10 mouse cellular contexts compared by ENCODE assay signal in the genomic region with DNA sequence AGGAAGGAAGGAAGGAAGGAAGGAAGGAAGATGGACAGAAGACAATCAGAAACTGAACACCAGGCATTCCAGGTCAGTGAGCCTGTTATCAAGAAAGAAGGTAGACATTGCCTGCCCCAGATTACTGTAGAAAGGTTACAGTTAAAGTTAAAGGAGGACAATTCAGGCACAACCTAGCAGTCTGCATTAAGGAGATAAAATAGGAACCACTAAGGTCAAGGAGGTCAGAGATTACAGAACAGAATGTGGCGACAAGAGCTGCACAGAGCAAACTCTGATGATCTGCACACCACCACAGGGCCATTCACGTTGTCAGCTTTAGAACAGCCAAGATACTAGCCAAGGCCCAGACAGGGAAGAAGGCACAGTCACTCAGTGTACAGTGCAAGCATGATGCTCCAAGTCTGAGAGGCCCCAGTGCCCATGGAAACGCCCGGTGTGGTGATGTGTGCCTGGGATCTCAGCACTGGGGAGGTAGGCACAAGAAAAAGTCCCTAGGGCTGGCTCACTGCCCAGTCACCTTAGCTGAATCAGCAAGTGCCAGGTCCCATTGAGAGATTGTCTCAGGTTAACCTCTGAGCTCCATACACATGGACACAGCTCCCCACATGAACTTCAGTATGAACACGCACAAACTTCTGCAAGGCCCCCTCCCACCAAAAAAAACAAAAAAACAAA. TPM values are rescaled to one million over a fixed set of nuclear protein-coding genes. Genes with fewer than 3 reads are reported as not detected.
DNase-seq lines count a peak whose midpoint lies in the region; ATAC-seq and TF ChIP-seq lines count a peak whose summit lies in the region.
"Had no signal": no experiment of that assay in that cellular context is flagged by ENCODE, and none has a peak within 500 bp of the region (broad histone marks: within the 10 kb centered on the region; RNA-seq: fewer than 3 reads in every experiment).

No protein-coding gene starts in this region.

- intact Hi-C loops in heart, postnatal 10 days (cut with DNase I) = no loop called here

- no peak for TF ChIP-seq RAD21 in MEL (IDR thresholded peaks at IDR 0.05; ENCODE audit: low read depth, low read length)

- H3K9ac ChIP-seq in heart, embryonic 14.5 days (ENCODE audit: low read length) = no peak overlapping the region
- H3K9ac ChIP-seq in MEL (ENCODE audit: control insufficient read depth, low read depth, low read length, poor library complexity, severe bottlenecking) = no peak overlapping the region
- H3K9ac ChIP-seq in embryonic facial prominence, embryonic 14.5 days (ENCODE audit: low read depth, low read length) = no peak overlapping the region
- no peak overlapping the region for H3K9ac ChIP-seq in liver, embryonic 15.5 days

- no peak overlapping the region for H3K4me2 ChIP-seq in heart, embryonic 14.5 days (ENCODE audit: low read length)
- H3K4me2 ChIP-seq in embryonic facial prominence, embryonic 14.5 days (ENCODE audit: low read depth, low read length) = no peak overlapping the region
- H3K4me2 ChIP-seq in liver, embryonic 15.5 days = no peak overlapping the region

- no peak for DNase-seq in heart, postnatal 10 days
- peak; percentile 71 for DNase-seq in MEL (ENCODE audit: low read depth, low spot score)
- DNase-seq in embryonic facial prominence, embryonic 14.5 days (ENCODE audit: low spot score) = peak; percentile 19
- no peak for DNase-seq in embryo, embryonic 10 days (ENCODE audit: low spot score)
- no peak for DNase-seq in urinary bladder, postnatal 36 days (ENCODE audit: low spot score in 2 of 2)
- DNase-seq: embryo, embryonic 11 days had no signal

- H3K4me3 ChIP-seq in heart, embryonic 14.5 days (ENCODE audit: control insufficient read depth in 1 of 2, insufficient read depth in 1 of 2, low read depth in 1 of 2, low read length in 2 of 2) = no peak overlapping the region
- no peak overlapping the region for H3K4me3 ChIP-seq in MEL (ENCODE audit: control insufficient read depth in 1 of 2, insufficient read depth in 1 of 2, low read depth in 2 of 2, low read length in 2 of 2)
- H3K4me3 ChIP-seq in embryonic facial prominence, embryonic 14.5 days (ENCODE audit: low read depth, low read length) = no peak overlapping the region
- no peak overlapping the region for H3K4me3 ChIP-seq in liver, embryonic 15.5 days (replicated peaks)

- no peak overlapping the region for H3K27ac ChIP-seq in heart, embryonic 14.5 days (replicated peaks in 1 of 2; ENCODE audit: control insufficient read depth in 1 of 2, insufficient read depth in 1 of 2, low read depth in 2 of 2, low read length in 2 of 2)
- H3K27ac ChIP-seq in MEL (ENCODE audit: control insufficient read depth, low read depth, low read length) = no peak overlapping the region
- H3K27ac ChIP-seq in embryonic facial prominence, embryonic 14.5 days (replicated peaks; ENCODE audit: low read depth, low read length) = no peak overlapping the region
- no peak overlapping the region for H3K27ac ChIP-seq in liver, embryonic 15.5 days (replicated peaks)

- H3K36me3 ChIP-seq in heart, embryonic 14.5 days (ENCODE audit: control insufficient read depth, insufficient read depth, low read length) = peaks cover 50% of the 10 kb centered on the region
- peaks cover 5% of the 10 kb centered on the region in 2 experiments; a peak in 3 of 4 replicates for H3K36me3 ChIP-seq in MEL (ENCODE audit: control insufficient read depth in 1 of 2, insufficient read depth in 2 of 2, low read length in 2 of 2)
- peaks cover 45% of the 10 kb centered on the region for H3K36me3 ChIP-seq in embryonic facial prominence, embryonic 14.5 days (ENCODE audit: control insufficient read depth, insufficient read depth, low read length)
- H3K36me3 ChIP-seq in liver, embryonic 15.5 days (replicated peaks) = peaks cover 29% of the 10 kb centered on the region

- H3K79me2 ChIP-seq in MEL (ENCODE audit: control insufficient read depth, insufficient read depth, low read length, poor library complexity) = no peaks in the 10 kb centered on the region

- H3K27me3 ChIP-seq in heart, embryonic 14.5 days (ENCODE audit: control insufficient read depth, insufficient read depth, low read length) = no peaks in the 10 kb centered on the region
- H3K27me3 ChIP-seq in MEL (ENCODE audit: control insufficient read depth in 1 of 2, insufficient read depth in 2 of 2, low read length in 2 of 2) = no peaks in the 10 kb centered on the region
- no peaks in the 10 kb centered on the region for H3K27me3 ChIP-seq in embryonic facial prominence, embryonic 14.5 days (replicated peaks; ENCODE audit: control insufficient read depth, insufficient read depth, low read length)
- H3K27me3 ChIP-seq in liver, embryonic 15.5 days = no peaks in the 10 kb centered on the region
- H3K27me3 ChIP-seq: CH12.LX had no signal

- ATAC-seq in heart, embryonic 14.5 days (ENCODE audit: insufficient number of reproducible peaks, insufficient read depth, low FRiP score, low read depth) = peak; percentile 39; the same call in 1 of the 2 replicates
- ATAC-seq in embryonic facial prominence, embryonic 14.5 days (ENCODE audit: low read depth) = peak; percentile 71; the same call in 1 of the 2 replicates
- peak; percentile 90 for ATAC-seq in liver, embryonic 15.5 days (ENCODE audit: insufficient read depth)
- ATAC-seq: lung, postnatal 0 days had no signal

- no peaks in the 10 kb centered on the region for H3K9me3 ChIP-seq in heart, embryonic 14.5 days (ENCODE audit: control insufficient read depth, low read length)
- H3K9me3 ChIP-seq in MEL (replicated peaks; ENCODE audit: insufficient read depth, low read length) = no peaks in the 10 kb centered on the region
- H3K9me3 ChIP-seq in embryonic facial prominence, embryonic 14.5 days (ENCODE audit: control insufficient read depth, low read length) = no peaks in the 10 kb centered on the region
- H3K9me3 ChIP-seq in liver, embryonic 15.5 days (replicated peaks) = no peaks in the 10 kb centered on the region

- H3K4me1 ChIP-seq in heart, embryonic 14.5 days (ENCODE audit: control insufficient read depth in 2 of 2, insufficient read depth in 2 of 2, low read length in 2 of 2) = no peaks in the 10 kb centered on the region
- H3K4me1 ChIP-seq in MEL (ENCODE audit: control insufficient read depth in 1 of 2, insufficient read depth in 2 of 2, low read length in 2 of 2) = peaks cover 8 to 11% of the 10 kb centered on the region in 2 experiments; a peak in 3 of 4 replicates
- H3K4me1 ChIP-seq in embryonic facial prominence, embryonic 14.5 days (ENCODE audit: control insufficient read depth, insufficient read depth, low read length) = no peaks in the 10 kb centered on the region
- peaks cover 12% of the 10 kb centered on the region for H3K4me1 ChIP-seq in liver, embryonic 15.5 days (replicated peaks)

- no peak for TF ChIP-seq POLR2A in MEL (IDR thresholded peaks at IDR 0.05; ENCODE audit: control insufficient read depth in 1 of 2, insufficient read depth in 1 of 2, low read depth in 1 of 2, low read length in 2 of 2, poor library complexity in 1 of 2)

- TF ChIP-seq EP300 in MEL (IDR thresholded peaks at IDR 0.05; ENCODE audit: low read depth in 1 of 2, low read length in 2 of 2) = peak; percentile 91 to 93

- no peak for TF ChIP-seq CTCF in MEL (IDR thresholded peaks at IDR 0.05 in 2 of 3, conservative IDR thresholded peaks at IDR 0.05 in 1 of 3; ENCODE audit: control insufficient read depth in 1 of 3, insufficient read depth in 1 of 3, low read depth in 2 of 3, low read length in 3 of 3, poor library complexity in 1 of 3, severe bottlenecking in 1 of 3)

- 52% methylated on average over 5 of the region's 5 CpGs for WGBS in heart, embryonic 14.5 days
- WGBS in embryonic facial prominence, embryonic 14.5 days = 92% methylated on average over 5 of the region's 5 CpGs
- WGBS in liver, embryonic 15.5 days (ENCODE audit: insufficient replicate concordance) = 50% methylated on average over 5 of the region's 5 CpGs

TF ChIP-seq in MEL, 35 proteins besides CTCF, POLR2A, EP300 and RAD21:
- TF ChIP-seq MEF2A (IDR thresholded peaks at IDR 0.05; ENCODE audit: extremely low read depth, insufficient replicate concordance, low read depth, low read length, poor library complexity, severe bottlenecking) = no peak
- peak; percentile 78 for TF ChIP-seq MYB (IDR thresholded peaks at IDR 0.05; ENCODE audit: low read depth, low read length)
- peak; percentile 91 for TF ChIP-seq GATA1 (IDR thresholded peaks at IDR 0.05; ENCODE audit: low read depth, low read length)
- no peak; the same call in 1 of the 2 replicates for TF ChIP-seq MAX (IDR thresholded peaks at IDR 0.05; ENCODE audit: low read length)
- peak; percentile 57; the same call in 1 of the 2 replicates for TF ChIP-seq ETS1 (IDR thresholded peaks at IDR 0.05; ENCODE audit: low read depth, low read length)
- peak; percentile 38; the same call in 1 of the 2 replicates for TF ChIP-seq MXI1 (IDR thresholded peaks at IDR 0.05; ENCODE audit: low read depth, low read length)
- peak; percentile 92 for TF ChIP-seq TAL1 (IDR thresholded peaks at IDR 0.05; ENCODE audit: low read length)
- no peak for TF ChIP-seq USF2 (IDR thresholded peaks at IDR 0.05; ENCODE audit: borderline replicate concordance in 1 of 2, insufficient read depth in 1 of 2, low read depth in 1 of 2, low read length in 2 of 2)
- peak; percentile 91 for TF ChIP-seq TCF12 (IDR thresholded peaks at IDR 0.05; ENCODE audit: low read depth, low read length)
- no peak for TF ChIP-seq POLR2AphosphoS5 (IDR thresholded peaks at IDR 0.05; ENCODE audit: borderline replicate concordance, low read depth, low read length)
- peak; percentile 83; the same call in 1 of the 2 replicates for TF ChIP-seq RCOR1 (IDR thresholded peaks at IDR 0.05; ENCODE audit: low read depth, low read length)
- TF ChIP-seq BHLHE40 (IDR thresholded peaks at IDR 0.05; ENCODE audit: borderline replicate concordance, low read depth, low read length) = 0 out of 2 replicates have a peak, but pooled peaks have one; percentile 24
- no peak for TF ChIP-seq ZNF384 (IDR thresholded peaks at IDR 0.05; ENCODE audit: low read depth, low read length)
- TF ChIP-seq MYC (IDR thresholded peaks at IDR 0.05; ENCODE audit: low read depth, low read length) = no peak
- no peak for TF ChIP-seq HCFC1 (IDR thresholded peaks at IDR 0.05; ENCODE audit: low read depth, low read length)
- no peak for TF ChIP-seq NELFE (IDR thresholded peaks at IDR 0.05; ENCODE audit: low read depth, low read length)

RNA-seq across cellular contexts. Expression of gene Srek1, which starts 38.9 kb away (rescaled TPM):
- polyA plus RNA-seq in heart, embryonic 14.5 days (2014; fragmentation: Nextera tagmentation; extraction: Ambion mirVana) = 60.1 and 62.6 TPM in 2 replicates
- 10 to 100 TPM; 34.1 to 34.2 TPM for total RNA-seq in heart, postnatal 10 days (2021)
- total RNA-seq in MEL (2012; rRNA removed) = 31.0 and 31.4 TPM in 2 replicates
- polyA plus RNA-seq in MEL (2012; ENCODE audit: insufficient read depth in 1 of 2, insufficient read length in 2 of 2, low read depth in 1 of 2, low replicate concordance in 2 of 2, missing spikeins in 1 of 2) = 10 to 100 TPM in 1 of 2 experiments, not detected in 1; 68.5 TPM
- 76.0 and 79.5 TPM in 2 replicates for polyA plus RNA-seq in embryonic facial prominence, embryonic 14.5 days (2014; fragmentation: Nextera tagmentation; extraction: Ambion mirVana)
- polyA plus RNA-seq in liver, embryonic 15.5 days (2015; fragmentation: Nextera tagmentation; extraction: Ambion mirVana) = 16.4 and 18.2 TPM in 2 replicates

Comparison
In these comparisons a context has a peak if more than half of its experiments do, and no peak if none do; other contexts are left out.
1. ATAC-seq: peak in every context shown above with its lines; median percentile 90 in liver, embryonic 15.5 days; 71 in embryonic facial prominence, embryonic 14.5 days; 39 in heart, embryonic 14.5 days.
2. DNase-seq: peak in MEL (single experiment) and embryonic facial prominence, embryonic 14.5 days (single experiment); none in heart, postnatal 10 days (0 of 2), embryo, embryonic 10 days (single experiment) and urinary bladder, postnatal 36 days (0 of 2).